Mouse (Mus musculus): ENCODE data around the gene Baz2a.

DNA sequence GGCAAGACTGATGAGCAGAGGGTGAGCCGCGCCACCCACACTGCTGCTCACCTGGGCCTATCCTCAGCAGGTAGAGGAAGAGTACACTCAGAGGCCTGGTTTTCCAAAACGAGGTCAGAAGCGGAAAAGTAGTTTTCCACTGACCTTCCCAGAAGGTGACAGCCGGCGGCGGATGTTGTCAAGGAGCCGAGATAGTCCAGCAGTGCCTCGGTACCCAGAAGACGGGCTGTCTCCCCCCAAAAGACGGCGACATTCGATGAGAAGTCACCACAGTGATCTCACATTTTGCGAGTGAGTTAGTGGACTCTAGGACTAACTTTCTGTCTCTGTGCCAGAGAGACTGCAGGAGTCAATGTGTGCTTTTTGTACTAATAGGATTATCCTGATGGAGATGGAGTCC is 34.6 kb downstream of the Baz2a start:
- TF ChIP-seq CTCF (IDR thresholded peaks at IDR 0.05; ENCODE audit: extremely low read depth, insufficient read length, insufficient replicate concordance, low read depth, low read length) (no peak), POLR2A (IDR thresholded peaks at IDR 0.05; ENCODE audit: low read depth, low read length) (no peak)

All from small intestine, adult 2 months (tissue).